Mouse (Mus musculus): ENCODE measurements around the gene Slc48a1. TPM values are rescaled to one million over a fixed set of nuclear protein-coding genes. Genes with fewer than 3 reads are reported as not detected.

The Slc48a1 gene
- polyA plus RNA-seq (2017; shearing (Covaris generic)): 40.2 TPM

DNA sequence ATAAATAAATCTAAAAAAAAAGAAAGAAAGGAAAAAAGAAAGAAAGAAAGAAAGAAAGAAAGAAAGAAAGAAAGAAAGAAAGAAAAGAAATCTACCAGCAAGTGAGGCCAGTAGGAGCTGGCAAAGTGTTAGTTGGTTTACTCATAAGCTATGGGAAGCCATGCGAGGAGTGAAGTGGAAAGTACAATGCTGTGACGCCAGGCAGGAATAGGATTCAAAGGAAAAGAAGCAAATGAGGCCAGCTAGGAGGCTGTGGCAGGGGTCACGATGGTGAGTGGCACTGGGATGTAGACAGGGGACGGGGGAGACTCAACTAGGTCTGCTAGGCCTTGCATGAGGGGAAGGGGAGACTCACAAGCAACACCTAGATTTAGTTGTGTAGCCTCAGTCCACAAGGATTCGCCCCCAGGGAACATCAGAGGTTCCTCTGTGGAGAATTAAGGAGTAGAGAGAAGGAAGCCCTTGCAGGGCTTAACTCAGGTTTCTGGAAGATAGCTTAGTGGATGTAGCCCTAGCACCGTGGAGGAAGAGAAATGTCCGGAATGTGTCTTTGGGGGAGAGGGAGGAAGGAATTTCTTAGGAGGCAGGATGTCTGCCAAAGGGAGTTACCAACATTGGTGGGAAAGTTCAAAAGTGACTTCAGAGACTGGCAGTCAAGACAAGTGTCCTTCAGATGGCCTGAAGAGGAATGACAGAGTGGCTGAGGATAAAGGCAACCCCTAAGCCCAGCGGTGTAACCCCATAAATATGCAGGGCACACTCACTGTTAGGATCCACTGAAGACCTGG, at the start of gene Slc48a1:
TSS of gene Slc48a1 (plus strand) at position 210 of the 788 bp plus-strand sequence.

DNA sequence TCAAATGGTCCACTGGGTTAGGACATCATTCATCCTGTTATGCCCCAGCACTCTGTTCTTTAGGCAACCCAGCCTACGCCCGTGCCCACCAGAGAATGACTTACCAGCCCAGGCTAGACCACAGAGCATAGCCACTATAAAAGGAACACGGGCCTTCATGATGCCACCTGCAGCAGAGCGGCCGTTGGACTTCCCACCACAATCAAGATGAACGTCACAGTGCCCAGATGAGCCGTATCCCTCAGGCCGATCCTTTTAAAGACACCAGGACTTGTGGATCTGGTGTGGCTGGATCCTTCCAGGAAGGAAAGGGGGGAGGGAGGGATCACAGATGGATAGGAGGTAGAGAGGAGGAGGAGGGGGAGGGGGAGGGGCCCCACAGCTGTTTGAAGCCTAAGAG, 47.2 kb upstream of the Slc48a1 start, which contains the start of gene Endou:
TSS of gene Endou (minus strand) at position 229 of the 400 bp plus-strand sequence.

DNA sequence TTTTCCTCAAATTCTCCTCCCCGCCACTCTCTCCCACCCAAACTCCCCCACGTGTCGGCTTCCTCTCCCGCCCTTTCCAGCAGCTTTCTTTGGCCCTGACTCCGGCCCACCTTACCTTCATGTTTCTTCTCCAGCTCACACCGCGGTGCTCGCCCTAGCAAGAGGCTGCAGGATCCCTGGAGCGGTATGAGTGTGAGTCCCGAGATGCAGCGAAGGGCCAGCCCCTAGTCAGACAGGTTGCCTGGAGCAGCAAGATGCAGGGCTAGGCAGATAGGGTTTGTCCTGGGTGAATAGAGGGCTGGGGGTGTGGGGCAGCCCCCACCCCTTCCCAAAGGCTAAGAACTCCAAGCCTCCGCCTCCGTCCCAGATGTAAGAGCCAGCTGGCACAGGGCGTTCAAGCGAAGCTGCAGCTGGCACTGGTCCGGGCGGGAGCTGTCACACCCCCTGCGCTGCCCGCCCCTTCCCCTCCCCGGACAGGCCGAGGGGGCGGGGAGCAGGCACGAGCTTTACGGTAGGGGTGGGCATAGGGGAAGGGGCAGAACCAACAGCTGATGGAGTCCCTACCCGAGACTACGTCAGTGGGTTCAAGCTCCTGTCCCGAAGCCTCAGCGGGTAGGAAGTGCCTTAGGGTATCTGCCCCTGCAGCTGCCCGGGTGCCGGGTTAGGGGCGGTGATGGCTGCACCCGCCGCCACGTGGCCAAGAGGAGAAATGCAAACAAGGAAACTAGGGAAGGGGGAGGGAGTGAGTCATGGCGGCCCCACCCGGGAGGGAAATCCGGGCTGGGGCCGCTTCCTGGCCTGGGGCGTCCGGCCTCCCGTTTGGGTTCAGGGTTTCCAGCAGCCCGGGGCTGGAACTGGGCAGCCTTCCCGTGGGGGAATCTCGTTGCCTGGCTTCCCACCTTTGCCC, 10.8 kb upstream of the Slc48a1 start, which contains the start of gene Rapgef3:
TSS of gene Rapgef3 (minus strand) at position 693 of the 907 bp plus-strand sequence.

Other genes with a start within 250 kb of the Slc48a1 start
- 22.9 TPM for gene Rpap3, start 72.7 kb upstream of the Slc48a1 start, polyA plus RNA-seq (2017; shearing (Covaris generic))
- gene Endou, start 47.2 kb upstream of the Slc48a1 start, polyA plus RNA-seq (2017; shearing (Covaris generic)): not detected
- gene Rapgef3, start 10.5 kb upstream of the Slc48a1 start, polyA plus RNA-seq (2017; shearing (Covaris generic)): 0.94 TPM
- 47.9 TPM for gene Hdac7, start 66.0 kb downstream of the Slc48a1 start, polyA plus RNA-seq (2017; shearing (Covaris generic))
- gene Vdr, start 132.1 kb downstream of the Slc48a1 start, polyA plus RNA-seq (2017; shearing (Covaris generic)): 0.22 TPM
- 17.0 TPM for gene Tmem106c, start 185.7 kb downstream of the Slc48a1 start, polyA plus RNA-seq (2017; shearing (Covaris generic))
- not detected for gene Col2a1, start 226.2 kb downstream of the Slc48a1 start, polyA plus RNA-seq (2017; shearing (Covaris generic))